Mouse (Mus musculus) cerebellum, postnatal 14 days (tissue): ENCODE measurements at regions not wholly inside any gene's neighbourhood (a gene's known extent, or its start where the extent isn't known, plus 50 kb on each side); places are given as distances from the start of the nearest gene placed in this dataset.

Experiments used
- DNase-seq, 2 experiments: peaks; one replicate each; pipeline ENCODE4 v3.0.0; 2021; ENCODE audit warnings: mixed read lengths in 2 of 2

GRCm38 (mm10) chr12:33715997-33716396 is 212.2 kb upstream of the Ferd3l start:
- no peak for DNase-seq

- DNase-seq = no peak
Observed at GRCm38 (mm10) chr12:33717053-33717452, 211.2 kb upstream of the Ferd3l start.

- peak; percentile 5 to 14 for DNase-seq
Observed at GRCm38 (mm10) chr12:33717601-33718260, 210.5 kb upstream of the Ferd3l start.

GRCm38 (mm10) chr12:33719063-33719462 is 209.2 kb upstream of the Ferd3l start:
- peak in 1 of 2 experiments; percentile 4 for DNase-seq

GRCm38 (mm10) chr12:33731937-33732336 is 196.3 kb upstream of the Ferd3l start:
- no peak for DNase-seq

GRCm38 (mm10) chr12:33775563-33776468 is 152.4 kb upstream of the Ferd3l start:
- DNase-seq = no peak

- no peak for DNase-seq
Observed at GRCm38 (mm10) chr12:33778477-33778876, 149.7 kb upstream of the Ferd3l start.

GRCm38 (mm10) chr12:33779898-33780297 is 148.3 kb upstream of the Ferd3l start:
- DNase-seq = no peak

GRCm38 (mm10) chr12:33804206-33804791 is 123.9 kb upstream of the Ferd3l start:
- no peak for DNase-seq

GRCm38 (mm10) chr12:33825571-33825970 is 102.7 kb upstream of the Ferd3l start:
- no peak for DNase-seq

- DNase-seq = no peak
Observed at GRCm38 (mm10) chr12:33849088-33849487, 79.1 kb upstream of the Ferd3l start.

GRCm38 (mm10) chr12:33851736-33852135 is 76.5 kb upstream of the Ferd3l start:
- DNase-seq = no peak
